Mouse (Mus musculus) spleen, postnatal 36 days (tissue): ENCODE data around the gene Tgfb2.

Experiments used
- DNase-seq, 2 experiments: peaks; one replicate each; pipeline ENCODE4 v3.0.0; 2022; ENCODE audit warnings: low spot score in 2 of 2, mixed read lengths in 1 of 2

Tgfb2 gene

DNA sequence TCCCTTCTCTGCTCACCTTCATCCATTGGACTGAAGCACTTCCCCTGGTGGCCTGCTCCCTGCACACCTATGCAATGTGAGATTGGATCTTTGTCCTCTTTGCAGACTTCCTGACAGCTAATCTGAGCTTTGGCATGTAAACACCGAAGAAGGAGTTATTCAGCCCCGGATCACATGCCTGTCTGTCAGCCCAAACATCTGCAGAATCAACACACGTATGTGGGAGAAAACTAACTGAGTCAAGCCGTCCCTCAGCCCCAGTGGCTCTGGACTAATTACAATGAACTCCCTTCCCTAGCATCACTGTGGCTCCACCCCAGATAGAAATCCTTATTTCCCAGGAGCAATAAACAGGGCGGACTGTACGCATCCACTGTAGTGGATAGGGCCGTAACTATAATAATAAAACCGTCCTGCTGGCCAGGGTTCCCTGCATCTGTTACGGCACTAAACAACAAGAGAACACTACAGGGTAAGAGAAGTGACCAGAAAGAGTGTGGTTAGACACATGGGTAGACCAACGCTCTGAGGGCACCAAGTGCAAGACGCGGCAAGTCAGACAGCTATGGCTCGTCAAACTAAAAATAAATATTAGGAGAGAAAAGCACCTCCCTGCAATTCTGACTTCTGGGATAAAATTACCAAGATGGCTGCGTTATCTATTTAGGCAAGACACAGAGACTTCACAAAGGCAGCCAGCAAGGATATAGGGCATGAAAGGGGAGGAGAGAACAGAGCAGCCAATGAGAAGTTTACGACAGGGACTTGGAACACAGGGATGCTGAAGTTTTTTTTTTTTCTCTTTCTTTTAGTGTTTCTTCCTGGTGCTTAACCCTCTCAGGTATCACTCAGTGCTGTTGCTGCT lies 3.2 kb downstream of the Tgfb2 start:
- DNase-seq, result no peak

- DNase-seq, result no peak
Measured at GRCm38 (mm10) chr1:186701206-186701905, 4.4 kb downstream of the Tgfb2 start.

DNA sequence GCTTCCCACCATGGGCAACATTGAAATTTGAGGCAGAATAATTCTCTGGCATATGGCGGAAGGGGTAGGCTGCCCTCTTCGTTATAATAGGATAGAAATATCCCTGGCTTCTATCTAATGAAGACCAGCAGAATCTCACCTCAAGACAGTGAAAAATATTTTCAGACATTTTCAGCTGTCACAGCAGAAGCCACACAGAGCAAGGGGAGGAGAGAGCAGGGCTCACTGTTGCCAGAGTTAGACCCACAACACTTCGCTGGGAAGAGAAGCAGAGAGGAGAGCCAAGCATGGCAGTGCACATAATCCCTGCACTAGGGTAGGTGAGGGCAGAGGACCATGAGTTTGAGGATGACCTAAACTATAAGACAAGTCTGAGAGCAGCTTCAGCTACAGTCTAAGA lies 5.3 kb downstream of the Tgfb2 start:
- no peak for DNase-seq

- no peak for DNase-seq
Measured at GRCm38 (mm10) chr1:186698583-186699338, 7.0 kb downstream of the Tgfb2 start.

DNA sequence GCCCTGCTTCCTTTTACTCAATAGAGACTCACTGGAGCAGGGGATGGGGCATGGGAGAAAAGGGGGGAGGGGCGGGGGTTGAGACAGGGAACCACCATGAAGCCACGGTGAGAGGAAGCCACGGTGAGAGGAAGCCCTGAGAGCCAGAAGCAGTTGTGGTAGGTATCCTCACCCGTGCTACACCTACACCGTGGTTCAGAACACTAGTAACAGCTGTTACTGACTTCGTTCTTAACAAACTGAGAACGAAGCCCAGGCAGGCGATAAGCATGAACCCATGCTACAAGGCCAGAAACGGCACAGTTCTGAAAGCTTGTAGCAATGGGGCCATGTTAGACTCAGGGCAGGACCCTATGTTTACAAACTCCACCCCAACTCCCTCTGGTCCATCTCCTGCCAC lies 9.6 kb downstream of the Tgfb2 start:
- no peak for DNase-seq

GRCm38 (mm10) chr1:186695361-186695760 lies 10.4 kb downstream of the Tgfb2 start:
- no peak for DNase-seq

DNA sequence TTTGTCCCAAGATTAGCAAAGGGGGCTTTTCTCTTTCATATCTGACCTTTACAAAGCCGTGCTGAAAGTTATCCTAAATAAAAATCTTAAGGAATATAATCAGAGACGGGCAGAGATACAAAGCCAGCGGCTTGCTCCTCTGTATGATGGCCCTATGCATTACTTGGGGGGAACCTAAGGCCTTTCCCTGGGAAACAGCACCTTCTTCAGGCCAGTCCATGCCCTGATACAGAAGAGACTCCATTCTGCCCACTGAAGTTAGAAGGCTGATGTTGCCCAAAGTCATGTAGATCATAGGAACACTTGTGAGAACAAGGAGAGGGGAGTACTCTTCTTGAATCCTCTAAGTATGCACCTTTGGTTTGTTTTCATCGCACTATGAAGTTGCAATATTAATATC lies 13.4 kb downstream of the Tgfb2 start:
- DNase-seq, result no peak

GRCm38 (mm10) chr1:186691708-186692107 lies 14.1 kb downstream of the Tgfb2 start:
- DNase-seq, result no peak

DNA sequence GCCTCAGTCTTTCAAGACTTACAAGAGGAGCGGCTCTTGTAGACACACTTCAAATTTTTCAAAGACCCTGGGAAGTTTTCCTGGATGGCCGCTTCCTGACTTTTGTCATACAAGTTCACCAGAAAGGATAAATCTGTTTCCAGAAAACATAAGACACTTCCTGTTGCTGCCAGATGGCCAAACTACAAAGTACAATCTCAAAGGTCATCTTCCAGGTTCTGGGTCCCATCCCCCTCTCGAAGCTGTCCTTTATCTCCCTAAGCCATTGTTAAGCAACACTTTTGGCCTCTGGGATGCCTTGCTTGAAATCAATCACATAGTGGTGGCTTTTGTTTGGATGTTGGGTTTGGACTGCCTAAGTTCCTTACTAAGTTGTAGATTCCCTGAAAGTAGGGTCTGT lies 21.7 kb downstream of the Tgfb2 start:
- DNase-seq, result no peak

DNA sequence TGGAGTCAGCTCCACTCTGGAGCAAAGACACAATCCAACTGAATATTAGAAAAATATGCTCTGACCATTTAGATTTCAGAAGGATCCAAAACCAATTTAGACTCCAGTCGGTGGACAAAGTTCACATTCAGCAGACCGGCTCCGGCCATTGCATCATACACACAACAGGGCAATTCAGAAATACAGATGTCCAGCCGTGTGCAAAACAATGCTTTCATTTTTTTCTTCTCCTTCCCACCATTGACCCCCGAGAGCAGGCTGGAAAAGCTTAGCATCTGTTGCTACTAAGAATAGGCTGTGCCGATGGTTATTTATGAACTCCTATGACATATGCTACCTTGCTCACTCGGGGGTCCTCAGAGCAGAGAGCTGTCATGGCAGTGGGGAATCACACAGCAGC lies 23.2 kb downstream of the Tgfb2 start:
- no peak for DNase-seq

- no peak for DNase-seq
Measured at GRCm38 (mm10) chr1:186677614-186678013, 28.2 kb downstream of the Tgfb2 start.

DNA sequence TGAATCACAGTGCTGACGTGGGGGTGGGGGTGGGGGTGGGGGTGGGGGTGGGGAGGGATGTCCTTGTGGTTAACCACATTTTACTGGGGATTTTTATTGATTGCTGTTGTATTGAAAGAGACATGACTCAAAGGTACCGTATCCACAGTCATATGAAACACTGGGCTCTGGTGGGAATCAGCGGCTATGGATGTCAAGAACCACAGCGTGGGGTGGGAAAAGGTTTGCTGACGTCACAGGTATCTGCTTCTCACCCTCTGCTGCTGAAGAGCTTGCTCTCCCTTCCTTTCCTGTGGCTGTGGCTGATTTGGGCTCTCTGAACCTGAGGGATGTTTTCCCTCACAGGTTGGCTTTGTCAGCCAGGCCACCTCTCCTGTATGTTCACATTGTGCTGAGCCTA lies 29.6 kb downstream of the Tgfb2 start:
- DNase-seq, result no peak

DNA sequence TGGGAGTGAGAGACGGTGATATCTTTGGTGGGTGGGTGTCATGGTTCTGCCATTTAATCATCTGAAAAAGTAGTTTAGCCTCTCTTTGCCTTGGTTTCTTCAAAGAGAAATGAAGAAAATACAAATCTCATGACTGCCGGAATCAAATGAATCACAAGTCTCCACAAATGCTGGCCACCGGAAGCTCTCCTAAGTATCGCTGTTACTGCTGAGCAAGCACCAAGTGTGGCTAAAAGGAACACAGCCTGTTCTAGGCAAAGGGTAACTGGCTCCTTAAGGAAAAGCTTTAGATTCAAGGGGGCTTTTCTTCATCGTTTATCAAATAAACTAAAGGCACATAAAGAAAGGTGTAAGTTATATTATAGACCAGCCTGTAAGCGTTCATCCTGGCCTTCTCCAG lies 30.5 kb downstream of the Tgfb2 start:
- no peak for DNase-seq

GRCm38 (mm10) chr1:186674621-186675020 lies 31.2 kb downstream of the Tgfb2 start:
- DNase-seq, result no peak

GRCm38 (mm10) chr1:186673166-186673565 lies 32.6 kb downstream of the Tgfb2 start:
- DNase-seq, result no peak

DNA sequence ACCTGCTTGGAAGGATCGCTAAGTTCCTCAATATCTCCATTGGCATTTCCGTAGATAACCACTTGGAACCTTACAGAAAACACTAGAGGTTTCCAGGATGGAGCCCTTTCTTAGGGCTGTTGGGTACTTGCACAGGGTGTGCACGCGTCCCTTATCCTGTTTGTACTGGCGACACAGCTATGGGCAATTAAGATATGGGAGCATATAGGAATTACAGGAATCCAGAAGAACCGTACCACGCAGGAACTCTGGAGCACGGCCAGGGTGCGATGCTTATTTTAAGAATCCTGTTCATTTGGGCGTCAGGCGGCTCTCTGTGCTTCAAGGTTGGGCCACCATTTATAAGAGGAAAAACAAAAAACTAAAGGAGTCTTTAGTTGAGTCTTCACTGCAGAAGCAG lies 42.4 kb downstream of the Tgfb2 start:
- DNase-seq, result no peak

- no peak for DNase-seq
Measured at GRCm38 (mm10) chr1:186662996-186663395, 42.8 kb downstream of the Tgfb2 start.

- DNase-seq, result no peak
Measured at GRCm38 (mm10) chr1:186661206-186661921, 44.4 kb downstream of the Tgfb2 start.

DNA sequence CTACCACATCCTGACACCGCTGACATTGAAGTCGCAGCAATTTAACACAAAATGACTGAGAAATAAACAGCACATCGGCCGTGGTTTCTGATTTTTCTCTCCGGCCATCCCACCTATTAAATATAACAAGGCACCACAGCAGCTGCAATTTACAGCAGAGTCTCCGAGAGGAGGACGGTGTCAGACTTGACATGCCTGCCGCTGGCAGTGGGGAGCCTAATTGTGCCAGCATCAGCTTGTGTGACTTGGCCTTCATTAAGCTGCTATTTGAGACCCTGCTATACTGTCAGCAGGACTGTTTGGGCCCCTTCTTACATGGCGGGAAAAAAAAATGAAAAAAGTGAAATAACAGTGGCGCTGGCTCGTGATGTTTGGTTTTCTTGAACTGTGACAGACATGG lies 47.0 kb downstream of the Tgfb2 start:
- no peak for DNase-seq

DNA sequence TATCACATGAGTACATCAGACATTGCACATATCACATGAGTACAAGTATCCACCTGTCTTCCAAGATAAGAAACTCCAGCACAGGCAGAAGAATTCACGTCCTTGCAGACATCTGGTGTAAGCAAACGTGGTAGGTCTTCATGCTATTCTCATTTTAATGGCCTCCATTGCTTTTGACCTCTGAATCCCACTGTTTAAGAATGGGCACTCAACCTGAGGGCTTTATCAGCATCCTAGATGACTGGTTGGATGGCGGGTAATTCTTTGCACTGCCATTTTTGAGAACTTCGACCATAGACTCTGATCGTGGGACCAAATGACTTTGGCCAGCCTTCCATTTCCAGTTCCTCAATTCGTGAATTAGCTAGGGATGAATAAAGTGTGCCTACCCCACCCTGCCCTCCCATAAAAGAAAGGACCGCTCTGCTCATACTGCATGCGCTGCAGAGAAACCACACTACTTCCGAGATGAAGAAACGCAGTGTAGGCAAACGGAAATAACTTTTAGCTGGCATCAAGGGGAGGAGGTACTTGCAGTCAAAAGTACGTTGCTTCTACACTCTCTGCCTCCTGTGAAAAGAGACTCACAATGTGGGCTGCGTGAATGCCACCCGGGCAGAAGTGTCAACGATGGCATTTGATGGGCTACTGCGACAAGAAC lies 48.1 kb downstream of the Tgfb2 start:
- no peak for DNase-seq

DNA sequence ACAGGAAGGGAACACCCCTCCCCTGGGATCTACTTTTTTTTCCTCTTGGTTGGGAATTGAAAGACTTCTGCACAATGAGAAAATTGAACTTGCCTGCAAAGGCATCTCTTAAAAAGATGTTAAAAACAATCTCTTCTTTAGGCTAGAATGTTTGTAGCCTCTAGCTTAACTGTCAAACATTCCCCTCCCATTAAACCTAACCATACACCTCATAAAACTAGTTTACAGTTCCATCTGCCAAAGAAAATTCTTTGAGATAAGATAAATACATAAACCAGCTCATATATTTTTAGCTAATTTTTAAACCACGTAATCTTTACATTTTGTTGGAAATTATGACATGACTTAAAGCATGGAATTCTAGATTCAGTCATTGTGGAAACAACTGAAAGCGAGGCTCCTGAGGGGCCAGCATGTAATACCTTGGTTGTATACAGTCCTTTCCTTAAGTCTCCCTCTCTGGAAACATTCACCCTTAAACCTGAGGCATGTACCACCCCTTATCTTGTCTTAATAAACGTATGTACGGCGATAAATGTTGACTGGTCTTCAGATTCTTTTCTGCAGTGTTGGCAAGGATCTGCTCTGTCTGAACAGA lies 49.0 kb downstream of the Tgfb2 start:
- DNase-seq, result no peak
